Mouse (Mus musculus): ENCODE measurements at regions not wholly inside any gene's neighbourhood (a gene's known extent, or its start where the extent isn't known, plus 50 kb on each side); places are given as distances from the start of the nearest gene placed in this dataset.
A peak's percentile ranks its signal among the peaks of the same experiment; 100 is the strongest.
"Not testable (repeated sequence)": the region's sequence is repeated elsewhere in the genome, so short reads cannot be mapped to it uniquely, and the experiment has no call there.

GRCm38 (mm10) chr3:65608385-65608784 lies 57.6 kb upstream of the Lekr1 start:
- TF ChIP-seq CTCF (IDR thresholded peaks at IDR 0.05): no peak
- no peak overlapping the region for H3K27ac ChIP-seq
- intact Hi-C loops (cut with DNase I): no loop called here
- no peak overlapping the region for H3K4me3 ChIP-seq
- no peak for DNase-seq (ENCODE audit: extremely low spot score in 1 of 2, low spot score in 2 of 2)

- intact Hi-C loops (cut with DNase I): no loop called here
- TF ChIP-seq CTCF (IDR thresholded peaks at IDR 0.05): no peak
- H3K4me3 ChIP-seq: no peak overlapping the region
- no peak overlapping the region for H3K27ac ChIP-seq
- no peak for DNase-seq (ENCODE audit: extremely low spot score in 1 of 2, low spot score in 2 of 2)
Measured at GRCm38 (mm10) chr3:65611712-65612111, 54.3 kb upstream of the Lekr1 start.

- H3K4me3 ChIP-seq: 0 out of 2 replicates have a peak overlapping the region, but pooled peaks have one; percentile 6
- no peak for DNase-seq (ENCODE audit: extremely low spot score in 1 of 2, low spot score in 2 of 2)
- H3K27ac ChIP-seq: peak overlapping the region; percentile 38
- TF ChIP-seq CTCF (IDR thresholded peaks at IDR 0.05): no peak
- intact Hi-C loops (cut with DNase I): no loop called here
Measured at GRCm38 (mm10) chr3:65612387-65612786, 53.6 kb upstream of the Lekr1 start.

GRCm38 (mm10) chr3:65612968-65613367 lies 53.1 kb upstream of the Lekr1 start:
- TF ChIP-seq CTCF (IDR thresholded peaks at IDR 0.05): no peak
- no peak for DNase-seq (ENCODE audit: extremely low spot score in 1 of 2, low spot score in 2 of 2)
- peak overlapping the region; percentile 38 for H3K27ac ChIP-seq
- no peak overlapping the region for H3K4me3 ChIP-seq
- intact Hi-C loops (cut with DNase I): no loop called here

GRCm38 (mm10) chr3:65614901-65615300 lies 51.1 kb upstream of the Lekr1 start:
- intact Hi-C loops (cut with DNase I); DNase-seq (ENCODE audit: extremely low spot score in 1 of 2, low spot score in 2 of 2); H3K27ac ChIP-seq; H3K4me3 ChIP-seq: not testable (repeated sequence)
